Mouse (Mus musculus): ENCODE data around the gene Arid3a. TPM values are rescaled to one million over a fixed set of nuclear protein-coding genes. Genes with fewer than 3 reads are reported as not detected.
"Not testable (repeated sequence)": the region's sequence is repeated elsewhere in the genome, so short reads cannot be mapped to it uniquely, and the experiment has no call there.

Arid3a gene
- polyA plus RNA-seq, 1 experiment = 3.7 TPM

DNA sequence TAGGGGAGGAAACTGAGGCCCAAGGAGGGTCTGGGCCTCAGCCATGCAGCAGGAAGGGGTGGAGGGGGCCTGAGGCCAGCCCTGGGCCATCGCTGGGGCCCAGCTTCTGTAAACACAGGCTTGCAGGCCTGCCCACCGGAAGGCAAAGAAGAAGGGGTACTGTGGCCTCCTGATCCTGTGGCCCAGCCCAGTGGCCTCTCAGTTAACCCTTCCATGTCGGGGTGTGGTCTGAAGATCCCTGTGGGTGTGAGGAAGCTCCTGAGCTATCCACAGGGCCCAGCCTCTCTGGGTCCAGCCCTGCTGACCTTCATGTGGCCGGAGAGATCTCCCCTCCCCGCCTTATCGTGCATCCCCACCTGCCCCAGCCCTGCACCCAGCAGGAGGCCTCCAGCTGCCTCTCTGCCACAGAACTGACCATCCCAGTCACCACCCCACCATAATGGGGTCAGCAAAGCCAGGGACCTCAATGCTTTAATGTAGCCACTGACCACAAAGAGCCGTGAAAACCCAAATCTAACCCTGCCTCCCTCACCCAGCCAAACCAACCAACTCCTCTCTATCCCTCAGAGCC is 20.0 kb downstream of the Arid3a start:
- no peak for DNase-seq (ENCODE audit: low read depth)

DNA sequence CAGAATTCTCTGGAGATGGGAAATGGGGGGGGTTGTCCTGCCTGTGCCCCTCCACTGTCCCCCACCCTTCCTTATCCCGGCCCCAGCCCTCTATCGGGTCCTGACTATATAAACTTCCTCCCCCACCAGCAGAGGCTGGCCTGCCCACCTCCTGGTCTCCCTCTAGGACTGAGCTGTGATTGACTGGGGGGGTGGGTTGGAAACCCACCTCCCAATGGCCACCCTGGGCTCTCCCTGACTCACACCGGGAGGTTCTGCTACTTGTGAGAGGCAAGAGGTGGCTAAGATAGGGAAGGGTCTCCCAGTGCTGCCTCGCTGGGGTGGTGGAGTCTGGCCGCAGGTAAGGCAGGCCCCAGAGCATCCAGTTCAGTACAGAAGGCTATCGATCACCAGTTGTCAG is 20.7 kb downstream of the Arid3a start:
- DNase-seq (ENCODE audit: low read depth) = no peak

DNA sequence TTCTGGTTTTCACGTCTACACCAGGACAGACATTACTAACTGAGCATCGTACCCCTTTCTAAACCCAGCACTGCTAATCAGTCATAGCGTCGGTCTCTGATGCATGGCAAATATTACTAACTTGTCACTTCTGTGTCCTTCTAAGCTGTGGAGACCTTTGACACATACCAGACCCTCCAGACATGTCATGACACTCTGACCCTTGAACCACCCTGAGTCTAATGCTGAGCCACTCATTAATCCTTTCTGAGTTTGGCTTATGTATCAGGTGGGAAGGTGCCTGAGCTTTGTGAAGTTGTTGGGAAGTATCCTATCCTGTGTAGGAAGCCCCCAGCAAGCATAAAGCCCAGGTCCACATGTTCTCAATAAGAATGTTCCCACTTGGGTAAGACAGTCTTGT is 23.0 kb downstream of the Arid3a start:
- no peak for DNase-seq (ENCODE audit: low read depth)

DNA sequence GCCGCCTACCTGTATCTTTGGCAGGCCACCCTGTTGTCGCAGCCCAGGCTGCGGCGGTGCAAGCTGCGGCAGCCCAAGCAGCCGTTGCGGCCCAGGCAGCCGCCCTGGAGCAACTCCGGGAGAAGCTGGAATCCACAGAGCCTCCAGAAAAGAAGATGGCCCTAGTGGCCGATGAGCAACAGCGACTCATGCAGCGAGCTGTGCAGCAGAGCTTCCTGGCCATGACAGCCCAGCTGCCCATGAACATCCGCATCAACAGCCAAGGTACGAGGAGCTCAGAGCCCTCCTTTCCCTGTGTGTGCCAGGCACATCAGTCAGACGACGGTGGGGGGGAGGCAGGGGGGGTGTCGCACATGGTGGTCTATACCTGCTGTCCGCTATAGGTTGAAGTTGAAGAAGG is 23.8 kb downstream of the Arid3a start:
- no peak for DNase-seq (ENCODE audit: low read depth)

DNA sequence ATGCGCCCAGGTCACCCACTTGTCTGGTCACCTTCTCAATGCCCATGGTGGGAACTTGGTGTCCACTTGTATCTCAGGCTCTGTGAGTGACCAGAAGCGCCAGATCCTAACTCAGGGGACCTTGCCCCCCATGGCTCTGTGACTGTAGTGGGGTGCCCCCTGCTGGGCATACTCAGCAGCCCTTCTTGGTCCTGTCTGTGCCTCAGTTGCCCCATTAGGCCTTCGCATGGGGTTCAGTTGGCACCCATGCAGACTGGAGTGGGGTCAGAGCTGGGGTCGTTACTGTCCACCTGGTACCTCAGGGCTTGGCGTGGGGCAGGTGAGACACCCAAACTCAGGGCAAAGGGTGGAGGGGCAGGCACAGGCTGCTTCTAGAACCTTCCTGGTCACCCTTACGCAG is 27.1 kb downstream of the Arid3a start:
- DNase-seq (ENCODE audit: low read depth) = no peak

DNA sequence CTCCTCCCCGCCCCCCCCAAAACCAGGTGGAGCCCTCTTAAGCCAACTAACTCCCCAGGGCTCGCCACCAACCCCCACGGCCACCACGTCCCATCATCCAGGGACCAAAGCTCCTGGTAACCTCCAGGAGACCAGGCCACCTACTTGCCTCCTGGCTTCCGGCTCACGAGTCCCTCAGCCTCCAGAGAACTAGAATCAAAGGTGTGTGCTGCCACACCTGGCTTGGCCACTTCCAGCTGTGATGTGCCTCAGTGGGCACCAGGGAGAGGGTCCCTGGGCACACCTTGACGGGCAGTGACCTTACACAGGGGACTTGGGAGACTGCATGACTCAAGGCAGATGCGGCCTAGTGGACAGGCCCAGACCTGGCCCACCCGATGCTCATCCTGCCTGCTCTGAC is 28.8 kb downstream of the Arid3a start:
- DNase-seq (ENCODE audit: low read depth) = no peak

DNA sequence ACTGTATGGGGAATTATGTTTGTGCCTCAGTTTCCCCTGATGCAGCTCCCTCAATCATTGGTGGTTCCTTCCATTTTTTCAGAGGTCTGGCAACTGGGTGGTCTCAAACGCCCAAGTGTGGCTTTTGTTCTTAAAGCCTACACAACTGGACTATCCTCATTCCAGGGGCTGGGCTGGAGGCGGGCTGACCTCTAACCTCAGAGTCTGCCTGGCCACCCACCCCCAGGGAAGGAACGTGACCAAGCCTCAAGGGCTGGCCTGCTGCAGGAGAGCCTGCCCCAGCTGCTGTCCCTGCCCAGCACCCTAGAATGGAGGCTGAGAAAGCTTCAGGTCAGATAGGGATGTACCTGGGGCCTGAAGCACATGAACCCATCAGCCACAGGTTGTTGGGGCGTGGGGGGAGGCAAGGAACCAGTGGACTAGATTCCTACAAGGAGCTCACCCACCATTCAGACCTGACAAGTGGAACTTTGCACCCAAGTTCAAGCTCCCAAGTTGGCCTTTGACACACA is 29.9 kb downstream of the Arid3a start:
- DNase-seq (ENCODE audit: low read depth) = no peak

DNA sequence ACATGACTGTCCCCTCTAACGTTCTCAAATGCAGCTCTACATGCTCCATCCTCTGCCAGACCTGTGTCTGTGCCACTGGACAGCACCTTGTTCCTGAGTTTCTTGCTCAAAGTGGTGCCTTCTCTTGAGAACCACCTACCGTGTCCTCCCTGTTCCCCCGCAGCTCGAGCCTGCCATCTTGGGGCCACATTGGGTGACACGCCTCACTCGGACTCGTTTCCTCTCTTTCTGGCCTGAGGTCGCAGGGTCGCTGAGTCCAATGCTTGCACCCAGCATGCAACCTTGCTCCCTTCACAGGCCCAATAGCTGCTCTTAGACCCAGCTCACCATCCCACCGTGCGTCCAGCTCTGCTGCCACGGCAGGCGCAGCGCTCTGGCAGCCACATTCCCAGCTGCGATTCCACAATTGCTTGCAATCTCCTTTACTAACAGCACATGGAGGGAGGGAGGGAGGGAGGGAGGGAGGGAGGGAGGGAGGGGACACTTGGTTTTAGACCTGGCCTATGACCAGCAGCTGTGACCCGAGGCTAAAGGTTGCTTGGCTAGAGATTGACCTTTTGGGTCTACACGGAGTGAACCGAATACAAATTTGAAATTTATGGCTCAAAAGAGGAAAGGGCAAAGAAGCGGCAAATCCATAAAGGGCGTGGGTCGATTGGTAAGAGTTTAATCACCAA is 31.4 kb downstream of the Arid3a start:
- no peak for DNase-seq (ENCODE audit: low read depth)

DNA sequence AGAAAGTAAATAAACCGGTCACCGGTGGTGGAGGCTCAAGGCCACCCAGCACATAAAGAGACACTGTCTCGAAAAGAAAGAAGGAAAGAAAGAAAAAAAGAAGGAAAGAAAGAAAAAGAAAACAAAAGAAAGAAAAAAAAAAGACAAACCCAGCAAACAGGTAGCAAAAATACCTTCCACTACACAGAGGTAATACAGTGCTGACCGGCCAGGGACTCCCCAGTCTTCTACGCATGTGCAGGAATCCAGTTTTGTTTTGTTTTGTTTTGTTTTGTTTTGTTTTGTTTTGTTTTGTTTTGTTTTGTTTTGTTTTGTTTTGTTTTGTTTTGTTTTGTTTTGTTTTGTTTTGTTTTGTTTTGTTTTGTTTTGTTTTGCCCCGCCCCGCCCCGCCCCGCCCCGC is 32.6 kb downstream of the Arid3a start:
- DNase-seq (ENCODE audit: low read depth) = not testable (repeated sequence)

DNA sequence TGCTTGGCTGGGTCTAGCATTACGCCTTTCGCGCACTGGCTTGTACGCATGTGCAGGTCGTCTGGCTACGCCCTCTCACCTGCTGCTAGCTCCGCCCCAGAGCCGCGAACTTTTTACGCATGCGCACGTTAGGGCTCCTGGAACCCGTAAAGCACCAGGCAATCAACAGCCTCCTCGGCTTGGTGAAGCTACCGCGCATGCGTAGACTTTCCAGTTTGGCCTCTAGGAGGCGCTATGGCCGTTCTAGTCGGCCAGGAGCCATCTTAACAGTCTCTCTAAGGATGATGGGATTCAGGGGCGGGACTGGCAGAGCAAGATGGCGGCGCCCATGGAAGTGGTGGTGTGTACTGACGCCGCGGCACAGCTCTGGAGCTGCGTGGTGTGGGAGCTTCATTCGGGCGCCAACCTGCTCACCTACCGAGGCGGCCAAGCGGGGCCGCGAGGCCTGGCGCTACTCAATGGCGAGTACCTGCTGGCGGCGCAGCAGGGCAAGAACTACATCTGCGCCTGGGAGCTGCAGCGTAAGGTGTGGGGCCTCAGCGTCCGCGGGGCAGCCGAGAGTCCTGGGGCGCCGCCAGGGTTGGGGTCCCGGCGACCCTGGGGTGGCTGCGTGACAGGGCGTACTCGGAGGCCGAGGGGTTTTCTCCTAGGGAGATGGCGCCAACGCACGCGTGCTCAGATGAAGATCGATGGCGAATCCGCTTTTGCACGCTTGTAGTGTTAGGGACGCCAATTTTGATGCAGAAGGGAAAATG is 33.2 kb downstream of the Arid3a start, which contains the start of gene Wdr18:
Wdr18 (plus strand) TSS at position 306 of the 755 bp plus-strand sequence.
- peak; percentile 98 for DNase-seq (ENCODE audit: low read depth)

DNA sequence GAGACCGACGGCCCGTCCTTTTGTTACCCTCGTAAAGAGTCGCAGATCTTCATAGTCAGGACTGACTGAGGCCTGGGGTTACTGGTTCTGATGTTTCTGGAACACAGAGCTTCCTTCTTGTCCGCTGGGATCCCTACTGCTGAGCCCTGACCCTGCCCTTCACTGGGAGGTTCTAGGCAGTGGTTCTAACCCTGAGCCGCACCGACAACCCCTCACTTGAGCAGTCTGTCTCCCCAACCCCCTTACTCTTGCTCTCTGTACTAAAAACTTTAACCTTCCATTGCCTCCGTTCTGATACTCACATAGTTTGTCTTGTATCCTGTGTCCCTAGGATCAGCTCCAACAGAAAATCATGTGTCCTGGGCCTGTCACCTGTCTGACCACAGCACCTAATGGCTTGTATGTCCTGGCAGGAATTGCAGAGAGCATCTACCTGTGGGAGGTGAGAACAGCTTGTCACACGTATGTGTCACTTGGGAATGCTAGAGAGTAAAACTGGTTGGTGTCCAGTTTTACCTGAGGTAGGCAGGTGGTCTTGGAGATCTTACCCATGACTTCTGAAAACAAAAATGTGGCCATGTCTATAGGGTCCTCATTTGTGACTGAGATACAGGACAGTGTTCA is 33.9 kb downstream of the Arid3a start:
- DNase-seq (ENCODE audit: low read depth) = no peak

DNA sequence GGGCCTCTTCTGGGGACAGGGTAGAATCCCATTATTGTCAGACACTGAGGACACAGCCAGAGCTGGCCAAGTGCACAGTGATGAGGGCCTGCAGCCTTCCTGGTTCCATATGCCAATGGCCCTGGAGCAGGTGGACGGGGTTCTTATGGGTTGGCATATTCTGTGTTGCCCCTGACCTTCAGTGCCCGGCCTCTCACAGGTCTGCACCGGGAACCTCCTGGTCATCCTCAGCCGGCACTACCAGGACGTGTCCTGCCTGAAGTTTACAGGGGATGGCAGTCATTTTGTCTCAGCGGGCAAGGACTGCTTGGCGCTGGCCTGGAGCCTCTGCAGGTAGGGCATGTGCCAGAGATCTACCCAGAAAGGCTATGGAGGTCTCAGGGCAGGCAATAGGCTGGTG is 37.9 kb downstream of the Arid3a start:
- DNase-seq (ENCODE audit: low read depth) = no peak

DNA sequence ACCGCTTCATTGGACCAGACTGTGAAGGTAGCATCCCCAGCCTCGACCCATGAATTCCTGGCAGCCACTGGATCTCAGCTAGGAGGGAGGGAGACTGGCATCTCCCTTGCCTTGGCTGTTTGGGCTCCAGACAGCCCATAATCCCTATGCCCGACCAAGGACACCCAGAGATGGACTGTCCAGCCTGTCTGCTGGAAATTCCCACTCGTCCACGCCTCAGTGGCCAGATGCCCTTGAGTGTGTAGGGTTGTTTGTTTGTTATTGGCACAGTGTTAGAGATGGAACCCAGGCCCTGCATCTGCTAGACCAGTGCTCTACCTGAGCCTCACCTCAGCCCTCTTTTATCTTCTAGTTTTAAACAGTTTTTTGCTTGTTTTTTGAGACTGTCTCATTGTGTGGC is 38.5 kb downstream of the Arid3a start:
- no peak for DNase-seq (ENCODE audit: low read depth)

DNA sequence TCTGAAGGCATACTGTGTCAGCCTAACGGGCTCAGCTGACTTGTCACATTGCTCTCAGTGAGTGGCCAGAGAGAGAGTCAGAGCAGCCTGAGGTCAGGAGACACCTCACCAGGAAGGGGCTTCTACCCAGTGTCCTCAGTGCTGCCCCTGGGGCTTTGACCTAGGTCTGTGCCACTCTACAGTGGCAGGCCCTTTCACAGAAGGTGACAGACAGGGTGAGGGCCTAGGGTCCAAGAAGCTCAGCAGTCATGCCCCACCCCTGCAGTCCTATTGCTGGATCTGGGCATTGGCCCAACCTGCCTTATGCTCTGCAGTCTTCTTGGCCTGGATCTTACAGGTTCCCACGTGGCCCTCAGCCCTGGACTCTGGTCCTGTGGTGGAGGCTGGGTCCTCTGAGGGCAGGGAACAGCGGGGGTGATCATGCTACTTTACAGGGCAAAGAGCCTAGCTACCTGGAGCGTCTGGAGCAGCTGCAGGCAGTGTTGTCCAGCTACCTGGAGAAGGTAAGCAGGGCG is 40.1 kb downstream of the Arid3a start:
- no peak for DNase-seq (ENCODE audit: low read depth)

DNA sequence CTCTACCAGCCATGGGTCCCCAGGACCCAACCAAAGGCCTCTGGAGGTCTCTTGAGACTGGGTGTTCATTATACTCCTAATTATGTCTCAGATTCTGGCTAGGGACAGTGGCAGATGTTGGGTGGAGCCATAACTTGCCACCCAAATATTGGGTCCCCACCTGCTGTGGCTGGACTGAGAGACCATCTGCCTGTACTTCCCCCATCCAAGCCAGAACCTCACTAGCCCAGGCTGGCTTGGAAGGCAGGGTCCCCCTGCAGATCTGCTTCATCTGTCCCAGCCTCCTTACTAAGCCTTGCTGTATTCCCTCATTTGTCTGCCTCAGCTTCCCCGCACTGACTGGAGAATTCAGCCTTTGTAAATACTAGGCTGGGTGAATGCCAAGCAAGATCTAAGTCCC is 41.3 kb downstream of the Arid3a start:
- DNase-seq (ENCODE audit: low read depth) = no peak

DNA sequence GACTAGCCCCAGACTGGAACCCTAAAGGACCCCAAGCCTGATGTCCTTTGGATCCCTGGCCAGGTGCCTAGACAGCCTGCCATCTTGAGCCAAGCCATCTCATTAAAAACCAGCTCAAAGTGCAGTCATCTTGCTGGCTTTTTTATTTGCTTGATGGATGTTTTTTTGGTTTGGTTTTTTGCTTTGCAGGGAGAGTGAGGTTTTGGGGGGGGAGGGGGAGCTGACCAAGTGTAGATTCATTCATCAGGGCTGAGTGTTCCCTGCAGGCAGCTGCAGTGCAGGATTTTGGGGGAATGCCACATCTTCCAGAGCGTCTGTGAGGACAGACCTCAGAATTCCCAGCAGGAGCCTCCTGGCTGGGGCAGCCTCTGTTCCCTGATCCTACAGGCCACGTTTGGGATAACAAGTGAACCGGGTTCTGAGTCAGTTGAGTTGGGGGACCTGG is 42.3 kb downstream of the Arid3a start:
- DNase-seq (ENCODE audit: low read depth) = no peak

DNA sequence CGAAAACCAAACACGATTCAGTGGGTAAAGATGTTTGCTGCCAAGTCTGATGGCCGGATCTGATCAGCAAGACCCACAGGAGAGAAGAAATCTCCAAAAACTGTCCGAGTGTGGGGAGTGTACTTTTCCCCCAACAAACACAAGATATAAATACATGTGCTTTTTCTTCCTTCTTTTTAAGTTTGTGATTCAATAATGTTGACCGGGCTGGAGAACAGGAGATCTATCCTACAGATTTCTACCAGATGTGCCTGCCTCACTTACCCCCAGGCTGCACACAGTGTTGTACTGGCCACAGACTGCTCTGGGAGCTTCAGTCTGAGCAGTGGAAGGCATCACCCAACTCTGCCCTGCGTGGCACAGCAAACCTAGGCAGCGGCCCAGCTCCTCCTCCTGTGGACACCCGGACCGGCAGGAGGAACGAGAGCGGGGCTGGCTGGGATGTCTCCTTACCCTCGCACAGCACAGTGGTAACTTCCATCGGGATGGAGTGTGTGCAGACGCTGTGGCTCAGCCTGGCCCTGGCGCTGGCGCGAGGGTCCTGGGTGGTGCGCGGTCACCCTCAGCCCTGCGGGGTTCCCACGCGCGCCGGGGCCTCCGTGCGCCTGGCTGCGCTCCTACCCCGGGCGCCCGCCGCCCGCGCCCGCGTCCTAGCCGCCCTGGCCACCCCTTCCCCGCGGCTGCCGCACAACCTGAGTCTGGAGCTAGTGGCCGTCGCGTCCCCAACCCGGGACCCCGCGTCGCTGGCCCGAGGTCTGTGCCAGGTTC is 43.8 kb downstream of the Arid3a start, which contains the start of gene Grin3b:
Grin3b (plus strand) TSS at position 301 of the 768 bp plus-strand sequence.
- DNase-seq (ENCODE audit: low read depth) = no peak

DNA sequence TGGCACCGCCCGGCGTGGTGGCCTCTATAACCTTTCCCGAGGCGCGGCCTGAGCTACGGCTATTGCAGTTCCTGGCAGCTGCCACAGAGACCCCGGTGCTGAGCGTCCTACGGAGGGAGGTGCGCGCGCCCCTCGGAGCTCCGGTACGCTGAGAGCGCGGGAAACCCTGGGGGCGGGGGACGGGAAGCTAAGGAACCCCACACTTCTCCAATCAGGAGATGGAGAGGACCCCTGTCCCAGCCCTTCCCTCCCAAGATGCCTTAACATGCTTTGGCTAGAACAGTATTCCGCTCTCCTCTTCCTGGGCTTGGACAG is 44.3 kb downstream of the Arid3a start:
- no peak for DNase-seq (ENCODE audit: low read depth)

DNA sequence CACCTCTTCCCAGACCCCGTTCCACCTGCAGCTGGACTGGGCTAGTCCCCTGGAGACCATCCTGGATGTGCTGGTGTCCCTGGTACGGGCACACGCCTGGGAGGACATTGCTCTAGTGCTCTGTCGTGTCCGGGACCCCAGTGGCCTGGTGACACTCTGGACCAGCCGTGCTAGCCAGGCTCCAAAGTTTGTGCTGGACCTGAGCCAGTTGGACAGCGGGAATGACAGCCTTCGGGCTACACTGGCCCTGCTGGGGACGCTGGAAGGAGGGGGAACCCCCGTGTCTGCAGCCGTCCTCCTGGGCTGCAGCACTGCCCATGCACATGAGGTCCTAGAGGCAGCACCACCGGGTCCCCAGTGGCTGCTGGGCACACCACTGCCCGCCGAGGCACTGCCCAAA is 46.0 kb downstream of the Arid3a start:
- no peak for DNase-seq (ENCODE audit: low read depth)

DNA sequence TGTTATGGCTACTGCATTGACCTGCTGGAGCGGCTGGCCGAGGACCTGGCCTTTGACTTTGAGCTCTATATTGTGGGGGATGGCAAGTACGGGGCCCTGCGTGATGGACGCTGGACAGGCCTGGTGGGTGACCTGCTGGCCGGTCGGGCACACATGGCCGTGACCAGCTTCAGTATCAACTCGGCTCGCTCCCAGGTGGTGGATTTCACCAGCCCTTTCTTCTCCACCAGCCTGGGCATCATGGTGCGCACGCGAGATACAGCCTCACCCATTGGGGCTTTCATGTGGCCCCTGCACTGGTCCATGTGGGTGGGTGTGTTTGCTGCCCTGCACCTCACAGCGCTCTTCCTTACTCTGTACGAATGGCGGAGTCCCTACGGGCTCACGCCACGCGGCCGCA is 47.2 kb downstream of the Arid3a start:
- DNase-seq (ENCODE audit: low read depth) = no peak

DNA sequence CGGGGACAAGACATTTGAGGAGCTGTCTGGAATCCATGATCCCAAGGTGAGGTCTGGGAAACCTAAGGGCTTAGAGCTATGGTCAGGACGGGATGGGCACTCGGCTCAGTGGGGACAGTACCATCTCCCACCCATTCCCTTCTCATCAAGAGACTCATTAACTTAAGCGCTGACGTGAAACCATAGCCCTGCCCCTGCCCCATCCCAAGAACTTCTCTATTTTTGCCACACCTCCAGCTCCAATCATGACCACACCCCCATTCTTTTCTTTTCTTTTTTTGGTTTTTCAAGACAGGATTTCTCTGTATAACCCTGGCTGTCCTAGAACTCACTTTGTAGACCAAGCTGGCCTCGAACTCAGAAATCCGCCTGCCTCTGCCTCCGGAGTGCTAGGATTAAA is 47.8 kb downstream of the Arid3a start:
- no peak for DNase-seq (ENCODE audit: low read depth)

Measured in gonadal fat pad, adult 2 months (tissue).